Mouse (Mus musculus): ENCODE measurements around the gene Tas1r1. TPM values are rescaled to one million over a fixed set of nuclear protein-coding genes. Genes with fewer than 3 reads are reported as not detected.
"Not testable (repeated sequence)": the region's sequence is repeated elsewhere in the genome, so short reads cannot be mapped to it uniquely, and the experiment has no call there.

Gene Tas1r1
- polyA plus RNA-seq, 1 experiment, result 0.27 TPM

DNA sequence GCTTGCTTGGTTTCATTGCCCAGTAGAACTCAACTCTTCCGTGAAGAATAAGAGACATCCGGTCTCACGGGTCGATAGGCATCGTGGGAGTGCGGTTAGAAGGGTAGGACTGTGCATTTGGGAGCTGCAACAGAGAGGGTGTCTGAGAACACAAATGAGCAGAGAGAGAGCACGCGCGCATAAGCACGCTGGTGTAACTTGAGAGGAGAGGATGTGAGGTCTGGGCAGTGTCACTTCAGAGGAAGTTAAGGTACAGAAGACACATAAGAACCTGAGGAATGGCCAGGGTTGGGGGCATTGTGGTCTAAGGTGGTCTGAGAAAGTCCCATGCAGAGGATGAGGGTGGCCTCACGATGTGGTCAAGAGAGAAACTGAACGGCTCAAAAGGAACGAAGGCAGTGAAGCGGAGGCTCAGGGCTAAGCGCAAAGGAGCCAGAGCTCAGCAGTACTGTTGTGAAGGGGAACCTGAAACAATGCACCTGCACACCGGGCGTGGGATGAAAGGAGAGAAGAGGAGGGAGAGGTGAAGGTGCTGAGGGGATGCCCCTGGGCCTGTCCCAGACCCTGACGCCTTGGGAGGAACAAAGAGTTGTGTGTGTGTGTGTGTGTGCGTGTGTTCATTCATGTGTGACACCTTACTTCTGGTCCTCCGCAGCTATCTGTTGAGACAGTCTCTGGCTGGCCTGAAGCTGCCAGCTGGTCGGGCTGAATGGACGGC is 3.7 kb upstream of the Tas1r1 start:
- Histone ChIP-seq H3K4me3 (ENCODE audit: insufficient read depth, poor library complexity, severe bottlenecking) (no peak overlapping the region), H3K36me3 (ENCODE audit: control insufficient read depth, insufficient read depth) (peaks cover 59% of the 10 kb centered on the region), H3ac (ENCODE audit: control insufficient read depth, insufficient read length, low read depth) (no peak overlapping the region), H3K27me3 (ENCODE audit: control insufficient read depth, insufficient read depth, insufficient read length) (no peaks in the 10 kb centered on the region), H3K79me2 (ENCODE audit: control insufficient read depth, insufficient read depth) (peaks cover 67% of the 10 kb centered on the region), H3K79me3 (ENCODE audit: low read depth) (peaks cover 54% of the 10 kb centered on the region)
- TF ChIP-seq CTCF (IDR thresholded peaks at IDR 0.05; ENCODE audit: control insufficient read depth, insufficient read depth, insufficient read length), result no peak
- no peak for TF ChIP-seq FOSL1 (IDR thresholded peaks at IDR 0.05; ENCODE audit: insufficient read depth, low read length, poor library complexity, severe bottlenecking)
- no peak for TF ChIP-seq CEBPB (IDR thresholded peaks at IDR 0.05; ENCODE audit: low read depth)
- no peak for TF ChIP-seq USF1 (IDR thresholded peaks at IDR 0.05; ENCODE audit: low read depth)
- TF ChIP-seq MYOG (IDR thresholded peaks at IDR 0.05; ENCODE audit: control insufficient read depth, extremely low read depth, insufficient read length), result no peak
- no peak for TF ChIP-seq MAX (IDR thresholded peaks at IDR 0.05)
- no peak for TF ChIP-seq MYOD1 (IDR thresholded peaks at IDR 0.05; ENCODE audit: control insufficient read depth, insufficient read length, low read depth)

DNA sequence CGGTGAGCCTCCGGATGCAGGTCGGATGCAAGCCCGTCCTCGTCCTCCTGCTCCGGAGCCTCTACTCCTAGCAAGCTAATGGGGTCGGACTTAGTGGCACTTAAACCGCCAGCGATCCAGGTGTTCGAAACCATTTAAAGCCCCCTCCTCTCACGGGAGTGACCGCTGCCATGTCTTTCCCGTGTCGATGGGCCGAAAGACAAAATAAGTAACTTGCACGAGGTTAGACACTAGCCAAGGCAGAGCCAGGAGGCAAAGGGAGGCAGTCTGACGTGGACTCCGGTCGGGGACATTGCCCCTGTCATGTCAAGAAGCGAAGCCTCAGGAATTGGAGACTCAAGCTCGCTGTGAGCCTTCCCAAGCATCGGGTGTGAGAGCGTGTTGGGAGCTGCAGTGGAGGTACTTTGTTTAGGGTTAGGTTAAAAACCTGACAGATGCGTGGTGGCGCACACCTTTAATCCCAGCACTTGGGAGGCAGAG is 1.5 kb upstream of the Tas1r1 start:
- H3K79me2 ChIP-seq (ENCODE audit: control insufficient read depth, insufficient read depth), result peaks cover 57% of the 10 kb centered on the region
- peaks cover 50% of the 10 kb centered on the region for H3K79me3 ChIP-seq (ENCODE audit: low read depth)
- H3K27me3 ChIP-seq (ENCODE audit: control insufficient read depth, insufficient read depth, insufficient read length), result no peaks in the 10 kb centered on the region
- H3K36me3 ChIP-seq (ENCODE audit: control insufficient read depth, insufficient read depth), result peaks cover 40% of the 10 kb centered on the region
- H3ac ChIP-seq (ENCODE audit: control insufficient read depth, insufficient read length, low read depth), result peak overlapping the region; percentile 98
- peak overlapping the region; percentile 93 for H3K4me3 ChIP-seq (ENCODE audit: insufficient read depth, poor library complexity, severe bottlenecking)
- TF ChIP-seq USF1 (IDR thresholded peaks at IDR 0.05; ENCODE audit: low read depth), result no peak
- TF ChIP-seq MYOD1 (IDR thresholded peaks at IDR 0.05; ENCODE audit: control insufficient read depth, insufficient read length, low read depth), result no peak
- TF ChIP-seq FOSL1 (IDR thresholded peaks at IDR 0.05; ENCODE audit: insufficient read depth, low read length, poor library complexity, severe bottlenecking), result no peak
- TF ChIP-seq MAX (IDR thresholded peaks at IDR 0.05), result no peak
- no peak for TF ChIP-seq CTCF (IDR thresholded peaks at IDR 0.05; ENCODE audit: control insufficient read depth, insufficient read depth, insufficient read length)
- TF ChIP-seq CEBPB (IDR thresholded peaks at IDR 0.05; ENCODE audit: low read depth), result no peak
- no peak for TF ChIP-seq MYOG (IDR thresholded peaks at IDR 0.05; ENCODE audit: control insufficient read depth, extremely low read depth, insufficient read length)

DNA sequence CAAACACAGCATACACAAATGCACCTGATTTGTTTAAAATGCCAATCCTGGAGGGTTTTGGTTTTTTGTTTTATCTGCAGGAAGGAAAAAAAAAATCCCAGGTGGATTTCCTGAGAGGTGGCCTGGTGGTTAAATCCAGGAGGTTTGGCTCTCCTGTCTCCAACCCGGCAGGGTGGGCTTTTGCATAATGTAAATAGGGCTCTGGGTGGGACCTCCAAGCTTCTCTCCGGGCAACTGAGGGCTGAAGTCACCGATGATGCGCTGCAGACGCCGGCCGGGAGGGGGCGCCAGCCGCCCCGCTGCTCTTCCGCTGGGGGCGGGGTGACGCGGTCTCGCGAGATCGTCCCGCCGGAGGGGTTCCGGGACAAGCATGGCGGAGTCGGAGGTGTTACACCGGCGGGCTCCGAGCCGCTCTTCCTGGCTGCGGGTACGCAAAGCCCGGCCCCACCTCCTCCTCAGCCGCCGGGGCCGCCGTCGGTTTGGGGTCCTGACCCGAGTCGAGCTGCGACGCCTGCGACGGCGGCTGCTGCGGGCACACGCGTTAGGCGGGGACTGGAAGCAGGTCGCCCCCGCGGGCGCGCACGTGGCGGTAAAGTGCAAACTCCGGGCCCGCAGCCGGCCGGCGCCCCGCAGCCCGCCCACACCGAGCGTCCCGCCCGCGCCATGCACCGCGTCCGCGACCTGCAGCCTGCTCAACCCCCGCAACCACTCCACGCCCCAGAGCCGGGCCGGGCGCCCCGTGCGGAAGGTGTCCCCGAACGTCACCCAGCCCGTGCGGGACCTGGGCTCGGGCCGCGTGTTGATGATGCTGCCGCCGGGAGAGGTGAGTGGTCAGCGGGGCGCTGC is 840 bp upstream of the Tas1r1 start, which contains the start of gene Nol9:
Gene Nol9 (plus strand): TSS at position 337 of the 846 bp plus-strand sequence.
- H3K4me3 ChIP-seq (ENCODE audit: insufficient read depth, poor library complexity, severe bottlenecking), result peak within 1 kb of the TSS; percentile 93
- no peaks in the 10 kb centered on the region for H3K27me3 ChIP-seq (ENCODE audit: control insufficient read depth, insufficient read depth, insufficient read length)
- H3K79me3 ChIP-seq (ENCODE audit: low read depth), result peaks cover 45% of the 10 kb centered on the region
- peak within 1 kb of the TSS; percentile 98 for H3ac ChIP-seq (ENCODE audit: control insufficient read depth, insufficient read length, low read depth)
- TF ChIP-seq CEBPB (IDR thresholded peaks at IDR 0.05; ENCODE audit: low read depth) (no peak), CTCF (IDR thresholded peaks at IDR 0.05; ENCODE audit: control insufficient read depth, insufficient read depth, insufficient read length) (peak; percentile 98)
- peaks cover 50% of the 10 kb centered on the region for H3K79me2 ChIP-seq (ENCODE audit: control insufficient read depth, insufficient read depth)
- peaks cover 34% of the 10 kb centered on the region for H3K36me3 ChIP-seq (ENCODE audit: control insufficient read depth, insufficient read depth)

DNA sequence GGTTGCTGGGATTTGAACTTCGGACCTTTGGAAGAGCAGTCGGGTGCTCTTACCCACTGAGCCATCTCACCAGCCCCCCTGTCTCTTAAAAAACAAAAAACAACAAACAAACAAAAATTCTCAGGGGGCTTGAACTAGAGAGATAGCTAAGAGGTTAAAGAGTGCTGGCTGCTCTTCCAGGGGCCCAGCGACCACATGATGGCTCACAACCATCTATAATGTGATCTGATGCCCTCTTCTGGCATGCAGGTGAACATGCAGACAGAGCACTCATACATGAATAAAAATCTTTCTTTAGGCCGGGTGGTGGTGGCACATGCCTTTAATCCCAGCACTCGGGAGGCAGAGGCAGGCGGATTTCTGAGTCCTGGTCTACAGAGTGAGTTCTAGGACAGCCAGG is 1.9 kb downstream of the Tas1r1 start:
- H3ac ChIP-seq (ENCODE audit: control insufficient read depth, insufficient read length, low read depth); H3K36me3 ChIP-seq (ENCODE audit: control insufficient read depth, insufficient read depth); H3K27me3 ChIP-seq (ENCODE audit: control insufficient read depth, insufficient read depth, insufficient read length); H3K4me3 ChIP-seq (ENCODE audit: insufficient read depth, poor library complexity, severe bottlenecking): not testable (repeated sequence)
- H3K79me3 ChIP-seq (ENCODE audit: low read depth), result peaks cover 20% of the 10 kb centered on the region
- peaks cover 23% of the 10 kb centered on the region for H3K79me2 ChIP-seq (ENCODE audit: control insufficient read depth, insufficient read depth)

DNA sequence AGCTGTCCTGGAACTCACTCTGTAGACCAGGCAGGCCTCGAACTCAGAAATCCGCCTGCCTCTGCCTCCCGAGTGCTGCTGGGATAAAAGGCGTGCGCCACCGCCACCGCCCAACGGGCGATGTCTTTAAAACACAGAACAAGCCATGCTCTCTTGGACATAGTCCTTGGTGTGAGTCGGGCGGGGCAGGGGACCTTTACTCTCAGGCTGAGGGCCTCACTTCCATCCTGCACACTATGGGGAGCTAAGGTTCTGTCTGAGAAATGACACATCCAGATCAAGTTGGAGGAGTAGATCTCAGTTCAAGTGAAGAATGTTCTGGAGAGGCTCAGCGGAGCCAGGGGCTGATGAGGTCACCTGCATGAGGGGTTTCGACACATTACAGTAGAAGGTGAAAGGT is 5.4 kb downstream of the Tas1r1 start:
- TF ChIP-seq MYOD1 (IDR thresholded peaks at IDR 0.05; ENCODE audit: control insufficient read depth, insufficient read length, low read depth), result no peak
- no peak for TF ChIP-seq CEBPB (IDR thresholded peaks at IDR 0.05; ENCODE audit: low read depth)
- TF ChIP-seq MAX (IDR thresholded peaks at IDR 0.05), result no peak
- TF ChIP-seq CTCF (IDR thresholded peaks at IDR 0.05; ENCODE audit: control insufficient read depth, insufficient read depth, insufficient read length), result no peak
- TF ChIP-seq MYOG (IDR thresholded peaks at IDR 0.05; ENCODE audit: control insufficient read depth, extremely low read depth, insufficient read length), result no peak
- no peak for TF ChIP-seq FOSL1 (IDR thresholded peaks at IDR 0.05; ENCODE audit: insufficient read depth, low read length, poor library complexity, severe bottlenecking)
- no peak for TF ChIP-seq USF1 (IDR thresholded peaks at IDR 0.05; ENCODE audit: low read depth)
- no peaks in the 10 kb centered on the region for H3K79me3 ChIP-seq (ENCODE audit: low read depth)
- H3K79me2 ChIP-seq (ENCODE audit: control insufficient read depth, insufficient read depth), result no peaks in the 10 kb centered on the region
- no peak overlapping the region for H3K4me3 ChIP-seq (ENCODE audit: insufficient read depth, poor library complexity, severe bottlenecking)
- no peaks in the 10 kb centered on the region for H3K27me3 ChIP-seq (ENCODE audit: control insufficient read depth, insufficient read depth, insufficient read length)
- no peaks in the 10 kb centered on the region for H3K36me3 ChIP-seq (ENCODE audit: control insufficient read depth, insufficient read depth)
- H3ac ChIP-seq (ENCODE audit: control insufficient read depth, insufficient read length, low read depth), result no peak overlapping the region
